Mouse (Mus musculus): ENCODE data around the gene Grb2.

DNA sequence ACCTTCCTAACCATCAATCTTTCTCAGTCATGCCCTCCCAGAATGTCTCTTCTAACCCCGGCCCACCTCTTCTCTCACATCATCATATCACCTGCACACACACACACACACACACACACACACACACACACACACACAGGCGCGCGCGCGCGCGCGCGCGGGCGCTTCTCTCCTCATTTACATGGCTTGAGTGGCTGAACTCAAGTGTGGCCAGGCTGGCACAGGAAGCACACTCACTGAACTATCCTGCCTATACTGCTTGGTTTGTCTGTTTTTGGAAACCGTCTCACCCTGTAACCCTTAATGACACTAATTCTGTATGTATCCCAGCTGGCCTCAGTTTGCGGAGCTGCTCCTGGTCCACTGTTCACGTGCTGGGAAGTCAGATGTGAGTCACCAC is 107.7 kb downstream of the Grb2 start:
- TF ChIP-seq CTCF (IDR thresholded peaks at IDR 0.05) (no peak), EP300 (IDR thresholded peaks at IDR 0.05) (no peak)

All from lung, postnatal 0 days (tissue).